Mouse (Mus musculus) kidney, embryonic 16.5 days (tissue): Measurements from ENCODE around the gene Rfx1. TPM values are rescaled to one million over a fixed set of nuclear protein-coding genes. Genes with fewer than 3 reads are reported as not detected.

Experiments
- ATAC-seq: fragments of 200-750 bp; cut with Nextera tagmentation; 2 replicates; pipeline ENCODE4 v1.8.0; 2017; ENCODE audit warnings: moderate TSS enrichment; ENCODE audit not compliant: low FRiP score, low TSS enrichment
- H3K27ac ChIP-seq: fragments of 300-500 bp; sonication (generic); 2 replicates; pipeline ENCODE4 v1.5.1; 2014; ENCODE audit warnings: low read length
- H3K27me3 ChIP-seq: fragments of 300-500 bp; sonication (generic); 2 replicates; pipeline ENCODE4 v1.6.1; 2014; ENCODE audit warnings: low read length, control low read depth, mixed read lengths; ENCODE audit not compliant: insufficient read depth
- H3K36me3 ChIP-seq: fragments of 300-500 bp; sonication (generic); 2 replicates; pipeline ENCODE4 v1.6.1; 2014; ENCODE audit warnings: low read length, control low read depth, mixed read lengths; ENCODE audit not compliant: insufficient read depth
- H3K4me1 ChIP-seq: fragments of 300-500 bp; sonication (generic); 2 replicates; pipeline ENCODE4 v1.6.1; 2014; ENCODE audit warnings: low read length, control low read depth, mixed read lengths; ENCODE audit not compliant: insufficient read depth
- H3K4me2 ChIP-seq: fragments of 300-500 bp; sonication (generic); replicated peaks from 2 replicates; pipeline ENCODE4 v1.6.1; 2014; ENCODE audit warnings: low read depth, low read length
- H3K4me3 ChIP-seq: fragments of 300-500 bp; sonication (generic); 2 replicates; pipeline ENCODE4 v1.5.1; 2014; ENCODE audit warnings: mild to moderate bottlenecking, low read length
- H3K9ac ChIP-seq: fragments of 300-500 bp; sonication (generic); replicated peaks from 2 replicates; pipeline ENCODE4 v1.6.1; 2014; ENCODE audit warnings: low read length
- H3K9me3 ChIP-seq: fragments of 300-500 bp; sonication (generic); 2 replicates; pipeline ENCODE4 v1.6.1; 2016; ENCODE audit warnings: low read length, control low read depth
- WGBS: fragments of 180-500 bp; shearing (Covaris S2); extraction: QIAGEN DNeasy Blood & Tissue Kit; methylation state at CpG from one replicate; pipeline ENCODE4 v1.1.7; 2014; 5-methylcytosine and 5-hydroxymethylcytosine counted together
- polyA plus RNA-seq: library from polyadenylated mRNA; unstranded; fragments of >200 nt; fragmentation: Nextera tagmentation; extraction: Ambion mirVana; gene quantifications from 2 replicates; pipeline ENCODE4 v1.2.1, GENCODE M21; 2015

Gene Rfx1
- polyA plus RNA-seq, 1 experiment from 2014 or later: 10.5 TPM

DNA sequence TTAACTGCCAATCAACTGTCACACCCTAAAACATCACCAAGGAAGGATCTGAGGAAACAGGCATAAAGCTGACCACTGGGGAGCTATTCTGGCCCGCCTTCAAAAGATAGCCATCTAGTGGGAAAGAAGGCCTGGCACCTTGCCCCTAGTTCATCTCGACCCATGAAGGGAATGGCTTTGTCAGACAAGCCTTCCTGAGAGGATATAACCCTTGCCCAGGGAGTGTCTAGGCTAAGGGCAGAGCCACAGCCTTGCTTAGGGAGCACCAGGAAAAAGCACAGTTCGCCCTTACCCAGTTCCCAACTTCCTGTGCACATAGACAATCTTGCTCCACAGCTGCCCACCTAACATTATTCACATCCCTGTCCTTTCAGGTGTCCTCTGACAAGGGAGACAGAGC lies 37.0 kb downstream of the Rfx1 start:
- peaks cover 18% of the 10 kb centered on the region for H3K4me1 ChIP-seq
- H3K9ac ChIP-seq: peak overlapping the region; percentile 88
- ATAC-seq: no peak
- H3K36me3 ChIP-seq: peaks cover 14% of the 10 kb centered on the region
- no peaks in the 10 kb centered on the region for H3K9me3 ChIP-seq
- H3K4me3 ChIP-seq: peak overlapping the region; percentile 65
- no peak overlapping the region for H3K27ac ChIP-seq
- WGBS: 39% methylated on average over 3 of the region's 3 CpGs
- H3K4me2 ChIP-seq: peak overlapping the region; percentile 55
- H3K27me3 ChIP-seq: no peaks in the 10 kb centered on the region

DNA sequence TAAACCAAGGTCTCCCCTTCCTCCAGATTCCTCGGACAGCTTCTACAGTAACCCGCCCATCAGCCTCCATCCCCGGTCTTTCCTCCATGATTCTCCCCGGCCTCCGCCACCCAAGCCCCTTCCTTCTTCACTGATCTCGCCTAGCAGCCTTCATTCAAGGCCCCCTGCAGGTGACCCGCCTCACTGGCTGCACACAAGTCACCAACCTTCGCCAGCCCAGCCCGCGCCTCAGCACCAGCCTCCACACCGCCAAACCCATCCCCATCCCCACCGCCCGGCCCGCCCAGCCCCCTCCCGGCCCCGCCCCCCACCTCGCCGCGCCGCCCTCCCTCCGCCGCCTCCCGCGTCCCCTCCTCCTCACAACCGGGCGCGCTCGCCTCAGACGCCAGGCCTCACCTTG lies 37.6 kb downstream of the Rfx1 start:
- WGBS: 1% methylated on average over 13 of the region's 29 CpGs

DNA sequence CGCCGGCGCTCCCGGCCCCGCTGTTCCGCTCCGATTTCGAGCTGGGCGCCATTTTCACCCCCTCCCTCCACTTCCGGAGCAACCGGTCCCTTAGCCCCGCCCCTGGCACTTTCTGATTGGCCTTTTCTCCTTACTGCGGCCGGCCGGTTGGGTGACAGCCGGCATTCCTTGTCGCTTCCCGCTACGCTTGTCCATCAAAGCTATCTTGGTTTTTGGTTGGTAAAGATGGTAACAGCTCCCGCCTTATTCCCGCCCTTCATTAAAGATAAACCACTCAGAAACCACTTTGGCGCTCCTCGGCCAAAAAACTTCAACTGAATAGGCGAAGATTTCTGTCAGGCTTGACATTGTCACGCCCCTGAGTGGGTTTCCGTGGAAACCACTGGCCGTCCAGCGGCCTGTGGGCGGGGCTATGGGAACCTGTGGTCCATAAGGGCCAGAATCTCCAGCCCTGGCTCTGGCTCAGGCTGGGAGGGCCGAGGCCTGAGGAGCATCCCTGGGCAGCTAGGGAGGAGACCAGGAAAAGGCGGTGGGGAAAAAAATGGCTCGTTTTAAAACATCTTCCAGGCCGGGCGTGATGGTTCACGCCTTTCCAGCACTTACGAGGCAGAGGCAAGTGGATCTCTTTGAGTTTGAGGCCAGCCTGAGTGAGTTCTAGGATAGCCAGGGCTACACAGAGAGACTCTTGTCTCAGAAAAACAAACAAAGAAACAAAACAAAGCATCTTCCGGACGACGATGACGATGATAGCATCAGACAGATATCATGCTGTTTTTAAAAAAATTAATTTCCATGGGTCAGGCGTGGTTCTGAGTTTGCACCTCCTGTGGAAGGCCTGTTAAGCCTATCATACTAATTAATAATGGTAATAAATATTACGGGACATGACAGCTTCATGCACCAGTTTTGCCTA lies 38.3 kb downstream of the Rfx1 start, which contains the start of gene Dcaf15:
TSS of gene Dcaf15 (minus strand) at position 72 of the 913 bp plus-strand sequence.
- WGBS: 7% methylated on average over 42 of the region's 42 CpGs
- H3K4me3 ChIP-seq: peak within 1 kb of the TSS; percentile 65
- no peaks in the 10 kb centered on the region for H3K9me3 ChIP-seq
- H3K27me3 ChIP-seq: no peaks in the 10 kb centered on the region
- H3K4me1 ChIP-seq: peaks cover 18% of the 10 kb centered on the region
- H3K9ac ChIP-seq: peak within 1 kb of the TSS; percentile 88
- peaks cover 10% of the 10 kb centered on the region; the same call in 1 of the 2 replicates for H3K36me3 ChIP-seq
- H3K4me2 ChIP-seq: peak within 1 kb of the TSS; percentile 55
- H3K27ac ChIP-seq: peak within 1 kb of the TSS; percentile 91
- ATAC-seq: peak; percentile 97

More for the DNA sequence above, 37.6 kb downstream of the Rfx1 start:
- H3K4me3 ChIP-seq: peak overlapping the region; percentile 65
- peak overlapping the region; percentile 91 for H3K27ac ChIP-seq
- peak overlapping the region; percentile 88 for H3K9ac ChIP-seq
- H3K4me2 ChIP-seq: peak overlapping the region; percentile 55
- H3K36me3 ChIP-seq: peaks cover 10% of the 10 kb centered on the region; the same call in 1 of the 2 replicates
- H3K4me1 ChIP-seq: peaks cover 18% of the 10 kb centered on the region
- no peaks in the 10 kb centered on the region for H3K27me3 ChIP-seq
- no peaks in the 10 kb centered on the region for H3K9me3 ChIP-seq
- ATAC-seq: peak; percentile 87

GRCm38 (mm10) chr8:84105676-84106075 lies 39.0 kb downstream of the Rfx1 start:
- no peak for ATAC-seq
- Histone ChIP-seq H3K4me3 (no peak overlapping the region), H3K36me3 (peaks cover 10% of the 10 kb centered on the region; the same call in 1 of the 2 replicates), H3K27ac (no peak overlapping the region), H3K4me1 (peaks cover 18% of the 10 kb centered on the region), H3K4me2 (no peak overlapping the region), H3K9ac (no peak overlapping the region; the same call in 1 of the 2 replicates), H3K9me3 (no peaks in the 10 kb centered on the region), H3K27me3 (no peaks in the 10 kb centered on the region)
- WGBS: 64% methylated on average over 2 of the region's 2 CpGs

DNA sequence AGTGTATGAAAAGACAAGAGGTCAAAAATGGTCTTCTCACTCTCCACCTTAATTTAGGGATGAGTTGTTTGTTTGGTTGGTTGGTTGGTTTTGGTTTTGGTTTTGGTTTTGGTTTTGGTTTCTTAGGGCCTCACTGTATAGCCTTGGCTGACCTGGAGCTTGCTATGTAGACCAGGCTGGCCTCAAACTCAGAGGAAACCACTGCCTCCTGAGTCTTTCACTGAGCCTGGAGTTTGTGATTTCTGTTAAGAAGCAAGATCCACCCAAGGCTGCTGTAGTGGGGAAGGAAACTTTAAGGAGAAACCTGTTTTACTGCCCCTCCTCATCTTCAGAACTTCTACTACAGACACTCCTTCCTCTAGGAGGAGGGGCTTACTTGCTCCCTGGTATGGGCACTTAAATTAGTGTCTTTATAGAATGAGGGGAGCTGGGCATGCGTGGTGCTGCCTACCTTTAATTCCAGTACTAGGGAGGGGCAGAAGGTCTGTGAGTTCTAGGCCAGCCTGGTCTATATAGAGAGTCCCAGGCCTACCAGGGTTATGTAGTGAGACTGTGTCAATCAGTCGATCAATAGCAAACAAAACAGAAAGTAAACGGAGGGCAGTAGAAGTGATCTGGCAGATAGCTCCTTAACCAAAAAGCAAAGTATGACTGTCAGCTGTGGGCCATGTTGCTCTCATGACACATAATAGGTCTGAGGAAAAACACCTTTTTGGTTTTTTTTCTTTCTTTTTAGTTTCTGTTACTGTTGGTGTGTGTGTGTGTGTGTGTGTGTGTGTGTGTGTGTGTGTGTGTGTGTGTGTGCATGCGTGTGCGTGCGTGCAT lies 39.8 kb downstream of the Rfx1 start:
- no peak overlapping the region for H3K9ac ChIP-seq
- H3K4me2 ChIP-seq: no peak overlapping the region
- H3K27ac ChIP-seq: no peak overlapping the region
- H3K27me3 ChIP-seq: no peaks in the 10 kb centered on the region
- 93% methylated on average over 3 of the region's 6 CpGs for WGBS
- H3K4me1 ChIP-seq: peaks cover 18% of the 10 kb centered on the region
- H3K36me3 ChIP-seq: peaks cover 8% of the 10 kb centered on the region; the same call in 1 of the 2 replicates
- H3K4me3 ChIP-seq: no peak overlapping the region
- H3K9me3 ChIP-seq: no peaks in the 10 kb centered on the region
- ATAC-seq: no peak

DNA sequence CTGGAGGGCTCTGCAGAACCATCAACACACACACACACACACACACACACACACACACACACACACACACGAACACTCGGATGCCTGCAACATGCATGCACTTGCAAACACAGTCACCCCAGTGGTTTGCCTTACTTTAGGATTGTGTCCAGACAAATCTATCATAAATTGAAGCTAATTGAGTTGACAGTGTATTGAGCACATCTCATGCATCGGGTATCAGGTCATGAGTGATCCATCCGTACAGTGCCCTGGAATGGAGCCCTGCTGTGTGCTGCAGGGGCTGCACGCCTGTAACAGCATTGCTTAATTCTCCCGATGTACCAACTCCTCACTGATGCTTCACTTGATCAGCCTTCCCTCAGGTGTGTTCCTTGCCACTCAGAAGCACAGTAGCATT lies 49.0 kb downstream of the Rfx1 start:
- no peak for ATAC-seq
- WGBS: 87% methylated on average over 6 of the region's 6 CpGs
- Histone ChIP-seq H3K4me1 (no peaks in the 10 kb centered on the region), H3K4me2 (no peak overlapping the region), H3K9me3 (0 out of 2 replicates have a peak, but pooled peaks cover 5% of the 10 kb centered on the region), H3K9ac (no peak overlapping the region), H3K36me3 (no peaks in the 10 kb centered on the region), H3K4me3 (no peak overlapping the region), H3K27ac (no peak overlapping the region), H3K27me3 (no peaks in the 10 kb centered on the region)

DNA sequence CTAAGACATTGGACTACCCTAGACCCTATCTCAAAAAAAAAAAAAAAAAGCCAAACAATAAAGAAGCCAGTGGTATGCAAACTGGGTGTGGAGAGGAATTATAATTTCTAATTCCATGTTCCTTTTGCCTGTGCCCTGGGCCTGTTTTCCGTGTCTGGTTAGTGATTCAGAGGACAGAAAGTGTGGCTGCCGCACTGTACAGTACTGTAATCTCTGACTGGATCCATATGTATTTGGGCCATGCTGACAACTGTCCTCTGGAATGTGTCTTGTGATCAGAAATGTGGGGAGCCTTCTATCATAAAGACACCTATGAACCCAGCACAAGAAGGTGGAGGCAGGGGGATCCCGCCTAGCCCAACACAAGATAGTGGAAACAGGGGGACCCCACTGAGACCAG lies 55.5 kb downstream of the Rfx1 start:
- H3K27ac ChIP-seq: no peak overlapping the region
- ATAC-seq: no peak
- WGBS: 92% methylated on average over 3 of the region's 3 CpGs

DNA sequence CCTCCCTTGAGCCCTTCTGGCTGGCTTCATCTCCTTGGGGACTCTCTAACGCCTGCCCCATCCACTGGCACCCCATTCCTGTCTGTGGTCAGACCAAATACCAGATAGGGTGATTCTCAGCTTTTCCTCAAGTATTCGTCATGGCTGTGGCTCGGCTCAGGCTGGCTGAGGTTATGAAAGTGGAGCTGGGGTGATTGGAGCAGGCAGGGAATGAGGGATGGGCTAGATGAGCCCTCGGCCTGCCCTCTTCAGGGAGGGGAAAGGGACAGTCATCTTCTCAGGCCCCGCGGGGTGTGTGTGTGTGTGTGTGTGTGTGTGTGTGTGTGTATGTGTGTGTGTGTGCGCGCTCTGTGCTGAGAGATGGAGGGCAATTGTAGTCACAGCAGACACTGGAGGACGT lies 59.0 kb downstream of the Rfx1 start, which contains the start of gene Podnl1:
TSS of gene Podnl1 (plus strand) at position 334 of the 400 bp plus-strand sequence.
- H3K4me3 ChIP-seq: no peak within 1 kb of the TSS
- 0 out of 2 replicates have a peak within 1 kb of the TSS, but pooled peaks have one; percentile 15 for H3K9ac ChIP-seq
- ATAC-seq: peak; percentile 56; the same call in 1 of the 2 replicates
- H3K4me1 ChIP-seq: peaks cover 6% of the 10 kb centered on the region; the same call in 1 of the 2 replicates
- H3K27me3 ChIP-seq: no peaks in the 10 kb centered on the region
- no peak within 1 kb of the TSS for H3K4me2 ChIP-seq
- H3K9me3 ChIP-seq: no peaks in the 10 kb centered on the region
- H3K36me3 ChIP-seq: no peaks in the 10 kb centered on the region
- H3K27ac ChIP-seq: no peak within 1 kb of the TSS
- WGBS: 52% methylated on average over 9 of the region's 9 CpGs

More for the DNA sequence above, 55.5 kb downstream of the Rfx1 start:
- no peaks in the 10 kb centered on the region for H3K4me1 ChIP-seq
- H3K4me3 ChIP-seq: no peak overlapping the region
- H3K36me3 ChIP-seq: no peaks in the 10 kb centered on the region
- 0 out of 2 replicates have a peak, but pooled peaks cover 5% of the 10 kb centered on the region for H3K9me3 ChIP-seq
- H3K9ac ChIP-seq: no peak overlapping the region
- no peak overlapping the region for H3K4me2 ChIP-seq
- no peaks in the 10 kb centered on the region for H3K27me3 ChIP-seq

DNA sequence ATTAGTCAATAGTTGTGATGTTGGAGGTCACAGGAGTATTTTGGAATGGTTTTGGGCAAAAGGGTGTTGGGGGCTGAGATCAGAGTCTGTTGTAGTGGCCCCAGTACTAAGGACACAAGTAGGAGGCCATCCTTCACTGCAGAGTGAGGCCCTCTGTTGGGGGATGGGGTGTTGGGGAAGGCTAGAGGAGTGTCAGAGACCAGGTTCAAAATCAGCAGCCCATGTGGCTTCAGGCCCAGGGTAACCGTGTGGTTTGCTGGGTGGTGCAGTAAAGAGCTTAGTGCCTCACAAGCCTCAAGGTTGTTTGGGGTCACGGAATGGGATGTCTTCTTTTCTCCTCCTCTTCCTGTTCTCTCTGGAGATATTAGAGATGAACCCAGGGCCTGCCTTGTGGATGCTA lies 60.1 kb downstream of the Rfx1 start:
- no peak for ATAC-seq
- Histone ChIP-seq H3K4me1 (peaks cover 6% of the 10 kb centered on the region; the same call in 1 of the 2 replicates), H3K9ac (no peak overlapping the region), H3K4me2 (no peak overlapping the region), H3K36me3 (no peaks in the 10 kb centered on the region), H3K27me3 (no peaks in the 10 kb centered on the region), H3K9me3 (no peaks in the 10 kb centered on the region), H3K27ac (no peak overlapping the region), H3K4me3 (no peak overlapping the region)
- 60% methylated on average over 2 of the region's 2 CpGs for WGBS
